Mouse (Mus musculus): Measurements from ENCODE around the gene Gsc. TPM values are rescaled to one million over a fixed set of nuclear protein-coding genes. Genes with fewer than 3 reads are reported as not detected.
A peak's percentile ranks its signal among the peaks of the same experiment; 100 is the strongest.
"Not testable (repeated sequence)": the region's sequence is repeated elsewhere in the genome, so short reads cannot be mapped to it uniquely, and the experiment has no call there.

The Gsc gene
- polyA plus RNA-seq, 1 experiment from 2014 or later = 0.62 TPM

GRCm38 (mm10) chr12:104467372-104467771, 5.8 kb downstream of the Gsc start:
- no peak overlapping the region for H3K27ac ChIP-seq (ENCODE audit: low read length)
- no peaks in the 10 kb centered on the region for H3K9me3 ChIP-seq (replicated peaks; ENCODE audit: control insufficient read depth, low read length)
- peaks cover 29% of the 10 kb centered on the region for H3K27me3 ChIP-seq (ENCODE audit: control insufficient read depth, insufficient read depth, low read length)
- H3K4me1 ChIP-seq (ENCODE audit: control insufficient read depth, insufficient read depth, low read length) = peaks cover 10% of the 10 kb centered on the region
- H3K4me2 ChIP-seq (ENCODE audit: low read depth, low read length) = no peak overlapping the region
- 47% methylated on average over 6 of the region's 6 CpGs for WGBS
- no peak overlapping the region for H3K4me3 ChIP-seq (replicated peaks; ENCODE audit: low read length)
- ATAC-seq (ENCODE audit: insufficient read depth, low FRiP score) = no peak
- no peak overlapping the region for H3K9ac ChIP-seq (ENCODE audit: low read length)
- no peaks in the 10 kb centered on the region for H3K36me3 ChIP-seq (ENCODE audit: control insufficient read depth, insufficient read depth, low read length)

DNA sequence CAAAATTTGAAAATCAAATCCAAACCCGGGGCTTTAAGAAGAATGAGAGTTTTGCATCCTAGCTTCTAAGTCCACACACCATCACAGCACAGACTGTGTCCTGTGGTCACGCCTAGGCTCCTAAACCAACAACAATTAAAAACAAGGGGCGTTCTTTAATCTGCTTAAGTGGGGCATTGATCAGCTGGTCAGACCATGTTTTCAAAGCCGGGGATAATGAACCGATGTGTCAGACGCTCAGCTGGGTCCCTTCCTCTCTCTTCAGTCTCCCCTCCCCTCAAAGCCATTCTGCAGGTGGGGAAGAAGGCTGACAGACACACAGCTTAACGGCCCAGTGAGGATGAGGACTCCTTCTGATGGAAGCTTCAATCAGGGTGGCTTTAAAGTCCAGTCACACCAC, 6.2 kb downstream of the Gsc start:
- Histone ChIP-seq H3K4me2 (ENCODE audit: low read depth, low read length) (no peak overlapping the region), H3K9me3 (replicated peaks; ENCODE audit: control insufficient read depth, low read length) (no peaks in the 10 kb centered on the region), H3K4me1 (ENCODE audit: control insufficient read depth, insufficient read depth, low read length) (peaks cover 6% of the 10 kb centered on the region), H3K27me3 (ENCODE audit: control insufficient read depth, insufficient read depth, low read length) (peaks cover 30% of the 10 kb centered on the region), H3K36me3 (ENCODE audit: control insufficient read depth, insufficient read depth, low read length) (no peaks in the 10 kb centered on the region), H3K4me3 (replicated peaks; ENCODE audit: low read length) (no peak overlapping the region), H3K27ac (ENCODE audit: low read length) (no peak overlapping the region), H3K9ac (ENCODE audit: low read length) (no peak overlapping the region)
- no peak for ATAC-seq (ENCODE audit: insufficient read depth, low FRiP score)
- WGBS = 46% methylated on average over 7 of the region's 7 CpGs

- Histone ChIP-seq H3K27me3 (ENCODE audit: control insufficient read depth, insufficient read depth, low read length) (0 out of 2 replicates have a peak, but pooled peaks cover 4% of the 10 kb centered on the region), H3K36me3 (ENCODE audit: control insufficient read depth, insufficient read depth, low read length) (no peaks in the 10 kb centered on the region), H3K9me3 (replicated peaks; ENCODE audit: control insufficient read depth, low read length) (no peaks in the 10 kb centered on the region), H3K4me3 (replicated peaks; ENCODE audit: low read length) (no peak overlapping the region), H3K4me2 (ENCODE audit: low read depth, low read length) (no peak overlapping the region), H3K4me1 (ENCODE audit: control insufficient read depth, insufficient read depth, low read length) (no peaks in the 10 kb centered on the region), H3K9ac (ENCODE audit: low read length) (no peak overlapping the region), H3K27ac (ENCODE audit: low read length) (no peak overlapping the region)
- WGBS = 28% methylated on average over 8 of the region's 8 CpGs
- ATAC-seq (ENCODE audit: insufficient read depth, low FRiP score) = no peak
Observed at GRCm38 (mm10) chr12:104461372-104461771, 11.8 kb downstream of the Gsc start.

DNA sequence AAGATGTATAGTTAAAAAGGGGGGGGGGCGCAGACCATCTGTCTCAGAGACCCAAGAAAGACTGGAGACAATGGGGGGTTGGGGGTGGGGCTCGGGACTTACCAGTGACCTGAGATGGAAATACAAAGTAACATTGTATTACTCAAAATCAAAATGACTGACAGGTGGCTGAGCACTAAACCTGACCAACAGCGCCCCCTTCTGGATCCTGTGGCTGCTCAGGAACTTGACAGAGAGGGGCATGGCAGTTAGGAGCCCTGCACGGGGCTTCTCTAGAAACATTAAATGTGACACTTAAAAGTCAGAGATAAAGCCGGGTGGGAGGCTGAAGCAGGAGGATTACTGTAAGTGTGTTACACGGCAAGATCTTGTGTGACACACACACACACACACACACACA, 13.8 kb downstream of the Gsc start:
- 64% methylated on average over 6 of the region's 6 CpGs for WGBS
- no peak overlapping the region for H3K4me3 ChIP-seq (replicated peaks; ENCODE audit: low read length)
- 0 out of 2 replicates have a peak, but pooled peaks cover 4% of the 10 kb centered on the region for H3K27me3 ChIP-seq (ENCODE audit: control insufficient read depth, insufficient read depth, low read length)
- H3K9me3 ChIP-seq (replicated peaks; ENCODE audit: control insufficient read depth, low read length) = no peaks in the 10 kb centered on the region
- H3K9ac ChIP-seq (ENCODE audit: low read length) = no peak overlapping the region
- no peaks in the 10 kb centered on the region for H3K36me3 ChIP-seq (ENCODE audit: control insufficient read depth, insufficient read depth, low read length)
- H3K4me1 ChIP-seq (ENCODE audit: control insufficient read depth, insufficient read depth, low read length) = no peaks in the 10 kb centered on the region
- no peak overlapping the region for H3K27ac ChIP-seq (ENCODE audit: low read length)
- no peak overlapping the region for H3K4me2 ChIP-seq (ENCODE audit: low read depth, low read length)
- no peak for ATAC-seq (ENCODE audit: insufficient read depth, low FRiP score)

DNA sequence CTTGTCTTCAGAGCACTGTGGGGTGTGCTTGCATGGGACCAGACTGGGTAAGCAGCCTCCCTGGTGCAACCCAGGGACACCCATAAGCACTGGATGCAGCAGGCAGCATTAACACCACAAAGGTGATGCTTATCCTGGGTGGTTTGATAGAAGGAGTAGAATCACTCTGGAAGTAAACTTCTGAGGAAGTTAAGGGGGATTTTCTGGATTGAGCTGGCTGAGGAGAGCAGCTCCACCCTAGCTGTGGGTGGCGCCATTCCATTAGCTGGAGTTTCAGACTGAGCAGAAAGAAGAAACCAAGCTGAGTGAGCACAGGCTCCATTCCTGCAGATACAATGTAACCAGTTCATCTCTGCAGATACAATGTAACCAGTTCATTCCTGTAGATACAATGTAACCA, 20.1 kb downstream of the Gsc start:
- H3K27ac ChIP-seq (ENCODE audit: low read length) = no peak overlapping the region
- no peaks in the 10 kb centered on the region for H3K27me3 ChIP-seq (ENCODE audit: control insufficient read depth, insufficient read depth, low read length)
- no peaks in the 10 kb centered on the region for H3K4me1 ChIP-seq (ENCODE audit: control insufficient read depth, insufficient read depth, low read length)
- ATAC-seq (ENCODE audit: insufficient read depth, low FRiP score) = no peak
- H3K4me3 ChIP-seq (replicated peaks; ENCODE audit: low read length) = no peak overlapping the region
- H3K36me3 ChIP-seq (ENCODE audit: control insufficient read depth, insufficient read depth, low read length) = no peaks in the 10 kb centered on the region
- H3K4me2 ChIP-seq (ENCODE audit: low read depth, low read length) = no peak overlapping the region
- H3K9me3 ChIP-seq (replicated peaks; ENCODE audit: control insufficient read depth, low read length) = no peaks in the 10 kb centered on the region
- 50% methylated on average over 1 of the region's 1 CpGs for WGBS
- no peak overlapping the region for H3K9ac ChIP-seq (ENCODE audit: low read length)

GRCm38 (mm10) chr12:104450257-104450656, 22.9 kb downstream of the Gsc start:
- H3K4me1 ChIP-seq (ENCODE audit: control insufficient read depth, insufficient read depth, low read length) = no peaks in the 10 kb centered on the region
- no peaks in the 10 kb centered on the region for H3K36me3 ChIP-seq (ENCODE audit: control insufficient read depth, insufficient read depth, low read length)
- no peak overlapping the region for H3K27ac ChIP-seq (ENCODE audit: low read length)
- H3K9me3 ChIP-seq (replicated peaks; ENCODE audit: control insufficient read depth, low read length) = no peaks in the 10 kb centered on the region
- H3K9ac ChIP-seq (ENCODE audit: low read length) = no peak overlapping the region
- no peak overlapping the region for H3K4me3 ChIP-seq (replicated peaks; ENCODE audit: low read length)
- 53% methylated on average over 10 of the region's 10 CpGs for WGBS
- no peak overlapping the region for H3K4me2 ChIP-seq (ENCODE audit: low read depth, low read length)
- 0 out of 2 replicates have a peak, but pooled peaks have one; percentile 18 for ATAC-seq (ENCODE audit: insufficient read depth, low FRiP score)
- no peaks in the 10 kb centered on the region for H3K27me3 ChIP-seq (ENCODE audit: control insufficient read depth, insufficient read depth, low read length)

DNA sequence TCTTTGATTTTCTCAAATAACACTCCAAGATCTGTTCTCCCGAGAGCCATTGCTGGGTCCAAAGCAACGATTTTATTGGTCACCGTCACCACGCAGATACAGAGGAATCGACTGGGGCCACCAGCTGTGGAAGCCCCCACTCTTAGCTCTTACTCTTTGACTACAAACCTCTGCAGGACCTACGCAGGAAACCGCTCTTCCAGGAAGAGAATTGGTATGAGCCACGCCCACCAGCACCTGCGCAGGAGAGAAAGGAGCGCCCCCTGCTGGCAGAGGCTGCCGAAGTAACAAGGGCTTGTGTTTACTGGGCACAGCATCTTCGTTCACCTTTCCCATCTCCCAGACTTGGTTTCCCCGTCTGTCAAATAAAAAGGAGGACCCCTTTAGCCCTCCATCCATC, 25.0 kb downstream of the Gsc start:
- Histone ChIP-seq H3K27me3 (ENCODE audit: control insufficient read depth, insufficient read depth, low read length) (no peaks in the 10 kb centered on the region), H3K4me2 (ENCODE audit: low read depth, low read length) (no peak overlapping the region), H3K36me3 (ENCODE audit: control insufficient read depth, insufficient read depth, low read length) (no peaks in the 10 kb centered on the region), H3K9me3 (replicated peaks; ENCODE audit: control insufficient read depth, low read length) (no peaks in the 10 kb centered on the region), H3K4me1 (ENCODE audit: control insufficient read depth, insufficient read depth, low read length) (no peaks in the 10 kb centered on the region), H3K27ac (ENCODE audit: low read length) (no peak overlapping the region), H3K4me3 (replicated peaks; ENCODE audit: low read length) (no peak overlapping the region), H3K9ac (ENCODE audit: low read length) (no peak overlapping the region)
- ATAC-seq (ENCODE audit: insufficient read depth, low FRiP score) = no peak
- WGBS = 36% methylated on average over 13 of the region's 13 CpGs

DNA sequence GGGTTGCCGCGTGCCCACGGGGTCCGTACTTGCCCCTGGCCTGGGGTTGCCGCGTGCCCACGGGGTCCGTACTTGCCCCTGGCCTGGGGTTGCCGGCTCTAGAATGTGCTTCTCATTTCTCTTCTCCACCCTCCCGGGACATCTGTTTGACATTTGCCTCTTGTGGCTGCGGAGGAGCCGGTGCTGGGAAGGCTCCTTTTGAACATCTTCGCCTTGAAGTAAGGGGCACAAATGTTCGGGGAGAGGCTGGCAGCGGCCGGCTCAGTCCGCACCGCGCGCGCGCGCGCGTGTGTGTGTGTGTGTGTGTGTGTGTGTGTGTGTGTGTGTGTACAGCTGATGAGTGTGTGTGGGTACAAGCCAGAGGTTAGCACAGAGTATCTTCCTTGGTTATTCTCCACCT, 26.1 kb downstream of the Gsc start:
- H3K27ac ChIP-seq (ENCODE audit: low read length); H3K36me3 ChIP-seq (ENCODE audit: control insufficient read depth, insufficient read depth, low read length); H3K9ac ChIP-seq (ENCODE audit: low read length); H3K27me3 ChIP-seq (ENCODE audit: control insufficient read depth, insufficient read depth, low read length); ATAC-seq (ENCODE audit: insufficient read depth, low FRiP score); H3K4me2 ChIP-seq (ENCODE audit: low read depth, low read length); H3K4me1 ChIP-seq (ENCODE audit: control insufficient read depth, insufficient read depth, low read length); H3K4me3 ChIP-seq (replicated peaks; ENCODE audit: low read length); H3K9me3 ChIP-seq (replicated peaks; ENCODE audit: control insufficient read depth, low read length): not testable (repeated sequence)
- 79% methylated on average over 25 of the region's 25 CpGs for WGBS

GRCm38 (mm10) chr12:104443716-104444115, 29.4 kb downstream of the Gsc start:
- no peak overlapping the region for H3K9ac ChIP-seq (ENCODE audit: low read length)
- no peak overlapping the region for H3K27ac ChIP-seq (ENCODE audit: low read length)
- peaks cover 4% of the 10 kb centered on the region; the same call in 1 of the 2 replicates for H3K4me1 ChIP-seq (ENCODE audit: control insufficient read depth, insufficient read depth, low read length)
- 82% methylated on average over 11 of the region's 11 CpGs for WGBS
- no peaks in the 10 kb centered on the region for H3K9me3 ChIP-seq (replicated peaks; ENCODE audit: control insufficient read depth, low read length)
- ATAC-seq (ENCODE audit: insufficient read depth, low FRiP score) = no peak
- no peak overlapping the region for H3K4me2 ChIP-seq (ENCODE audit: low read depth, low read length)
- no peak overlapping the region for H3K4me3 ChIP-seq (replicated peaks; ENCODE audit: low read length)
- no peaks in the 10 kb centered on the region for H3K36me3 ChIP-seq (ENCODE audit: control insufficient read depth, insufficient read depth, low read length)
- no peaks in the 10 kb centered on the region; the same call in 1 of the 2 replicates for H3K27me3 ChIP-seq (ENCODE audit: control insufficient read depth, insufficient read depth, low read length)

All from stomach, embryonic 16.5 days (tissue).